Mouse (Mus musculus): Measurements from ENCODE around the gene Nrxn2.

GRCm38 (mm10) chr19:6551215-6551614 lies 132.7 kb downstream of the Nrxn2 start:
- TF ChIP-seq CTCF (IDR thresholded peaks at IDR 0.05; ENCODE audit: low read depth) = no peak
- no peak for TF ChIP-seq EP300 (optimal IDR thresholded peaks at IDR 0.05)
